Mouse (Mus musculus) gastrocnemius, postnatal 25 days (tissue): ENCODE data around the gene Dnajc5. TPM values are rescaled to one million over a fixed set of nuclear protein-coding genes. Genes with fewer than 3 reads are reported as not detected.
A peak's percentile ranks its signal among the peaks of the same experiment; 100 is the strongest.

Experiments used
- DNase-seq: peaks from one replicate; pipeline ENCODE4 v3.0.0; 2022
- total RNA-seq, 2 experiments: library from RNA; stranded (reverse); gene quantifications; 1 replicate in 1 of 2; 2 replicates in 1 of 2; pipeline ENCODE4 v1.2.3; 2021

Dnajc5 gene
- total RNA-seq, 2 experiments from 2014 or later, result 43.8 to 46.3 TPM

GRCm38 (mm10) chr2:181571941-181572670 is 51.8 kb downstream of the Dnajc5 start:
- DNase-seq, result no peak

DNA sequence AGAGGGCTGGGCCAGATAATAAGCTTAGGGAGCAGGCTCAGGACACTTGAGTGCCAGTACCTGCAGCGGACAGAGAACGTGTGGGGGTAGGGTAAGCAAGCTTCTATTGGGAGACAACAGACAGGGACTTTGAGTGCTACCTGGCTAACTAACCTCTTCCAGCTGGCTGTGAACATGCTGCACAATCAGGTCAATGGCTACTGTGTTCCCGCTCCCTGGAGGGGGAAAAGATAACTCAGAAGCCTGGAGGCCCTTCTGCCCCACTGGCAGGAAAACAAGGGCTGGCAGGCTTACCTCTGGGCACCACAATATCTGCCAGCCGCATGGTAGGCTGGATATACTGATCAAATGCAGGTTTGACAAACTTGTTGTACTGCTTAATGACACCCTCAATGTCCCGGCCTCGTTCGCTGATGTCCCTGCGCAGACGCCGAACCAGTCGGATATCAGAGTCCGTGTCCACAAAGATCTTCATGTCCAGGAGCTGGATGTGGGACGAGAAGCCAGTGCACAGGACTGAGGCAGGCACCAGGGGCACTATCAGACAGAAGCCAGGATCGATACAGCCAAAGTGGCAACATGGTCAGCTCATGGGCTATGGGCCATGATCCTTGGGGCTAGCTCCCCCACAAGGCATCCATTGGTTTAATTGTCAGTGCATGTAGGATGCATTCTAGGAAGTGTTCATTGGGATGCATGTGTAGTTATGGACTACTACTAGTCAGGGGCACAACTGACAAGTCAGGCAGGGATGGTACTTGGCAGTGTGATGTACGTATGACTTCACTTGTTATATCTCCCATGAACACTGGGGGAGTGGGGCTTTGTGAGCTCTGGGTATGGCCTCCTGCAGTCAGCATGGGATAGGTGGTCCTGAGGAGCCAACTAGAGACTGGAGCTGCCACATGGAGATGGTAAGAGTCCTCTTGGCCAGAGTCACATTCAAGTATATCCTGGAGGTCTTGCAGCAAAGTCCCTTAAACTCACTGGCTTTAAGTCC is 52.9 kb downstream of the Dnajc5 start:
- DNase-seq, result no peak

- DNase-seq, result no peak
These were observed 53.7 kb downstream of the Dnajc5 start for GRCm38 (mm10) chr2:181573961-181574360.

- no peak for DNase-seq
These were observed 54.7 kb downstream of the Dnajc5 start for GRCm38 (mm10) chr2:181574921-181575545.

GRCm38 (mm10) chr2:181576613-181577012 is 56.3 kb downstream of the Dnajc5 start:
- no peak for DNase-seq

DNA sequence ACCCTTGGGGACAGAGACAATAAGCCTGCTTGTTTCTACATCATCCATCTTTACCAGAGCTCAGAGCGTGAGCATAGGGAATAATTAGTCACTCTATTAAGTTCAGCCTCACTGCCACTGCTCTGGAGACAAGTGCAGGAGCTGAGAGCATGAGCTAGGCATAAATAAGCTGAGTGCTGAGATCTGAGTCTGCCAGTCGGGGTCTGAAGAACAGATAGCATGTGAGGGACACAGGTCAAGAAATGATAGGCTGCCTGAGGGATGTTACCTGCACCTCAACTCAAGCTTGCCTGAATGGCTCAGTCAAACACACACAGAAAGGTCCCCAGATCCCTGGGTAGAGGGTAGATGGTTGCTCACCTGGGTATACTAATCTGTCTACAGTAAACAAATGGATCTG is 56.8 kb downstream of the Dnajc5 start:
- DNase-seq, result no peak

GRCm38 (mm10) chr2:181577981-181578581 is 57.8 kb downstream of the Dnajc5 start:
- DNase-seq, result peak; percentile 29

GRCm38 (mm10) chr2:181578790-181579618 is 58.7 kb downstream of the Dnajc5 start:
- peak; percentile 64 for DNase-seq

GRCm38 (mm10) chr2:181579681-181580080 is 59.4 kb downstream of the Dnajc5 start:
- no peak for DNase-seq

DNA sequence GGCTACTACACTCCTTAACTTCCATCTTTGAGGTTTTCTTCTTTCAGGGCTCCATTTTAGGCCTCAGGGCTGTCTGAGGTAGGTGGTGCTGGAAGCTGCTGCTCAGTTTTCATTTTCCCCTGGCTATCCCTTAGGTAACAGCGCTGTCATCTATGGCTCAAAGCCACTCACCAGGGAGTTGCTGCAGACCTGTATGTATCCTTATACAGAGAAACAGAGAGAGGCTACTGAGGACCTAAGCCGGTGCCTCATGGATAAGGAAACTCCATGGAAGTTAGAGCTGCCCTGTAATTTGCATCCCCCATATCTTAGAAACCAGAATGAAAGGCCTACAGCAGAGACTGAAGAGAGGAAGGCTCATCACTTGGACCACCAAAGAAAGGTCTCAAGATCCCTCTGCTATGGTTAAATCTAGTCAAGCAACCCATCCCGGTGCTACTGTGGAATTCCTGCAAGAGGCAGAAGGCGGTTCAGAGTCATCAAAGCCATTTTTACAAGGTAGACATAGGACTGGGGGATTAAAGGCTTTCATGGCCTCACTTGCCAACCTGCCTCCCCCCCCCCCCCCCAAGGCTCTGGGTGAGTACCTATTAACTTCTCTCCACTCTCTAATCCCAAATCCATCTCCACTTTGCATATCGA is 60.0 kb downstream of the Dnajc5 start:
- no peak for DNase-seq

- peak; percentile 77 for DNase-seq
These were observed 60.7 kb downstream of the Dnajc5 start for GRCm38 (mm10) chr2:181581016-181581401.

GRCm38 (mm10) chr2:181581402-181582120 is 61.3 kb downstream of the Dnajc5 start:
- peak; percentile 81 for DNase-seq

GRCm38 (mm10) chr2:181582358-181582757 is 62.1 kb downstream of the Dnajc5 start:
- no peak for DNase-seq

DNA sequence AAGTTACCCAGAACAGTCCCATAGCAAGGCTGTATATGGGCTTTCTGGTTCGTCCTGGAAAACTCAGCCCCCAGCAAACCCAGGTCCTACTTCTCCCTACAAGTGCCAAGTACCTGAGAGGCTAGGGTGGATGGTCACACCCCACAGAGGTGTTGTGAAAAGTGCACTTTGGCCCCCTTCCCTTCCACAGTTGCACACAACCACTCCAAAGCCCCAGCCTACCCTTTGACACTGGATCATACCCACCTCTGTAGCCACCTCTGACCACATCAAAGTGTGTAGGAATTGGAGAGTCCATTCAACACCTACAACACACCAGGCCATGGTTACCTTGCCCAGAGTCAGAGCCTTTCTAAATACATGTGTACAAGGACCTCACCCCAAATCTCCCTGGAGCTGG is 62.7 kb downstream of the Dnajc5 start:
- DNase-seq, result no peak

DNA sequence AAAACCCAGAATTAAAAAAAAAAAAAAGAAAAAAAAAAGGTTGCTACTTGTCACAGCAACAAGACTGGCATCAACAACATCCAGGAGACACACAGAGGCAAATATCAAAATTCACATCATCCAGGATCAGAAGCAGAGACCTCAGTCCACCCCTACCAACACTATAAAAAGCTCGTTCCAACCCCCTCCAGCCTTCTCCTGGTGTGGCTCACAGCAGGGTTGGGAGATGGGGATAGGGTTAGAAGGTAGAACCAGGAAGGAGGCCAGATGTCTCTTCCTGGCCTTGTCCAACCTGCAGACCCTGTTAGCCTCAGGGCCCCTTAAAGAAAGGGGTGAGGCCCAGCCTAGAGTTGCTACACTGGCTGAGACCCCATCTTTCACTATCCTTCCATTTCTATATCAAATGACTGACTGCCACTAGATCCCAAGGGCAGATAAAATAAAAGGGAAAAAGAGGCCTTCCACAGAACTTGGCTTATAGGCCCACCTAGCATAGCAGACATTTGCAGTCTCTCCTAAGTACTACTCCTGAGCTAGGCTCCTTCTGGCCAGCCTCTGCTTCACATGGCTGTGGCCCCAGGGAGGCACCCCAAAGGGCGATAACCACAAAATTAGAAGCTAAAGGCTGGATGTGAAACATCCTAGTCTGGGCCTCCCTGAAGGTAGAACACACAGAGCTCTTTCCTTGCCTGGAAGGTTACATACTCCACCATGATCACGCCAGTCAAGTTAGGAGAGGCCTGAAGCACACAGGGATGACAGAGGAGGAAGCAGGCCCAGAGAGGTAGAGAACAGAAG is 63.4 kb downstream of the Dnajc5 start:
- DNase-seq, result no peak

GRCm38 (mm10) chr2:181584411-181584942 is 64.2 kb downstream of the Dnajc5 start, which contains the start of gene Uckl1:
TSS of gene Uckl1 (minus strand) at chr2:181584892.
- DNase-seq, result no peak

DNA sequence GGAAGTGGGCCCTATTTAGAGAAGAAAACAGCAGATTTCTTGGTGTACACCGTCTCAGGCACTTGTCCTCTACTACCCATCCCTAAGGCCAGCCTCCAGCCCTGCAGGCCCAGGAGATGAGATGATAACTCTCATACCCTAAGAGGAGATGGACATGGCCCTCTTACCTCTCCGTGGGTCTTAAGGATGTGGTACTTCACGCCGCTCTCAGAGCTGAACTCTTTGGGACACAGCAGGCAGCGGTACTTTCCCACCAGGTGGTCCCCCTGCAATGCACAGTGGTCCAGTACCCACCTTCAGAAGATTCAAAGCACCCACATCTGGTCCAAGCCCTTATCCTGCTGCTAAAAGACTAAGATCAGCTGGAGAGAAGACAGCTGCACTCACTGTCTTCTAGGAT is 65.2 kb downstream of the Dnajc5 start:
- no peak for DNase-seq

DNA sequence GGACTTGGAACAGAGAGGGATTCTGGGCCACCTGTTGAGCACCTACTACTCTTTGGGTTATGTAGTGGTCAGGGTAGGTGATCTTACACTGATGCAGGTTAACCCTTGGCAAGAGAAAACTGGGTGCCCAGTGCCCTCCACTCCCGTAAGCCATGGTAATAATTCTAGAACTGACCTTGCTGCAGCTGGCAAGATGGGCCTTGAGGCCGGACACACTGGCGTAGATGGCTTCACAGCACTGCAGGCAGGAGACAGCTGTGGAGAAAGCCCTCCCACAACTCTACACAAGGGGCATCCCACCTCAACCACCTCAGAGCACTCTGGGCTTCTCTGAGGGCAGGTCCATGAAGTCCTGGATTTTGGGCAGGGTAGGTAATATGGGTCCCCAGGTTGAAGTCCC is 65.8 kb downstream of the Dnajc5 start:
- DNase-seq, result no peak

GRCm38 (mm10) chr2:181587796-181588195 is 67.5 kb downstream of the Dnajc5 start:
- no peak for DNase-seq
